Mouse (Mus musculus) CH12.LX (cell line): ENCODE measurements at regions not wholly inside any gene's neighbourhood (a gene's known extent, or its start where the extent isn't known, plus 50 kb on each side); places are given as distances from the start of the nearest gene placed in this dataset.

Experiments
- DNase-seq: peaks from one replicate; pipeline ENCODE4 v3.0.0-alpha.2; 2013; ENCODE audit errors: extremely low read depth
- H3K27ac ChIP-seq: 2 replicates; pipeline ENCODE4 v1.5.1; 2012; ENCODE audit warnings: low read depth, mild to moderate bottlenecking, control low read depth, moderate library complexity; ENCODE audit not compliant: insufficient read depth
- H3K27me3 ChIP-seq: replicated peaks from 2 replicates; pipeline ENCODE3; 2012; ENCODE audit warnings: inconsistent platforms
- H3K36me3 ChIP-seq, 2 experiments: replicated peaks in 1 of 2; 2 replicates each; pipeline versions ENCODE3 to v1.6.1; 2012; ENCODE audit warnings: inconsistent platforms in 1 of 2, low read length in 1 of 2, mild to moderate bottlenecking in 1 of 2, mixed read lengths in 1 of 2, moderate library complexity in 1 of 2; ENCODE audit not compliant: control insufficient read depth in 1 of 2, insufficient read depth in 1 of 2
- H3K4me1 ChIP-seq, 2 experiments: 2 replicates each; pipeline ENCODE4 v1.6.1; 2012; ENCODE audit warnings: inconsistent platforms in 1 of 2, moderate library complexity in 1 of 2; ENCODE audit not compliant: insufficient read depth in 2 of 2, control insufficient read depth in 1 of 2
- H3K4me2 ChIP-seq: 2 replicates; pipeline ENCODE4 v1.6.1; 2012; ENCODE audit warnings: low read depth, mild to moderate bottlenecking, control low read depth; ENCODE audit not compliant: poor library complexity, insufficient read depth, severe bottlenecking
- H3K4me3 ChIP-seq, 3 experiments: fragments of 150-350 bp in 1 of 3; sonication (generic) in 1 of 3; replicated peaks in 1 of 3; 2 replicates each; pipeline versions ENCODE3 to v1.5.1; 2011 to 2012; ENCODE audit warnings: low read depth in 2 of 3, low read length in 2 of 3, mild to moderate bottlenecking in 2 of 3, moderate library complexity in 2 of 3, control low read depth in 1 of 3, improper control_type of control experiment in 1 of 3, inconsistent platforms in 1 of 3, mixed read lengths in 1 of 3; ENCODE audit not compliant: poor library complexity in 1 of 3
- H3K79me2 ChIP-seq: replicated peaks from 2 replicates; pipeline ENCODE4 v1.6.1; 2012; ENCODE audit warnings: mild to moderate bottlenecking, moderate library complexity; ENCODE audit not compliant: control insufficient read depth, poor library complexity, insufficient read depth, severe bottlenecking; ENCODE audit errors: extremely low read depth
- H3K9ac ChIP-seq: 2 replicates; pipeline ENCODE4 v1.6.1; 2012; ENCODE audit warnings: low read depth, mild to moderate bottlenecking, control low read depth, moderate library complexity; ENCODE audit not compliant: insufficient read depth
- H3K9me3 ChIP-seq: replicated peaks from 2 replicates; pipeline ENCODE3; 2012; ENCODE audit warnings: low read length, inconsistent platforms, mixed read lengths
- BHLHE40 ChIP-seq: IDR thresholded peaks from 2 replicates; pipeline ENCODE4 v1.6.1; 2011; ENCODE audit warnings: mild to moderate bottlenecking, low read depth, low read length, improper control_type of control experiment
- CHD1 ChIP-seq: IDR thresholded peaks from 2 replicates; pipeline ENCODE4 v1.6.1; 2012; ENCODE audit warnings: low read depth, low read length, improper control_type of control experiment, inconsistent platforms
- E2F4 ChIP-seq: IDR thresholded peaks from 2 replicates; pipeline ENCODE4 v1.6.1; 2011; ENCODE audit warnings: low read depth, low read length, improper control_type of control experiment; ENCODE audit not compliant: insufficient replicate concordance
- ETS1 ChIP-seq: conservative IDR thresholded peaks from 2 replicates; pipeline ENCODE4 v1.6.1; 2012; ENCODE audit warnings: low read depth, mild to moderate bottlenecking, inconsistent platforms, low read length, improper control_type of control experiment, moderate library complexity
- GABPA ChIP-seq: IDR thresholded peaks from 2 replicates; pipeline ENCODE4 v1.6.1; 2012; ENCODE audit warnings: low read depth, low read length, improper control_type of control experiment, inconsistent platforms; ENCODE audit not compliant: insufficient replicate concordance
- HCFC1 ChIP-seq: IDR thresholded peaks from 2 replicates; pipeline ENCODE4 v1.6.1; 2012; ENCODE audit warnings: low read depth, mild to moderate bottlenecking, inconsistent platforms, low read length, improper control_type of control experiment
- IRF4 ChIP-seq: IDR thresholded peaks from 2 replicates; pipeline ENCODE4 v1.6.1; 2014; ENCODE audit warnings: low read depth, mild to moderate bottlenecking, inconsistent platforms, low read length, improper control_type of control experiment
- JUN ChIP-seq: IDR thresholded peaks from 2 replicates; pipeline ENCODE4 v1.6.1; 2011; ENCODE audit warnings: low read depth, mild to moderate bottlenecking, low read length, improper control_type of control experiment, moderate library complexity; ENCODE audit not compliant: insufficient read depth
- JUND ChIP-seq: conservative IDR thresholded peaks from 2 replicates; pipeline ENCODE4 v1.6.1; 2011; ENCODE audit warnings: low read depth, low read length, improper control_type of control experiment
- KAT2A ChIP-seq: IDR thresholded peaks from 2 replicates; pipeline ENCODE4 v1.6.1; 2012; ENCODE audit warnings: low read length, improper control_type of control experiment, inconsistent platforms; ENCODE audit not compliant: insufficient replicate concordance
- MEF2A ChIP-seq: IDR thresholded peaks from 2 replicates; pipeline ENCODE4 v1.6.1; 2014; ENCODE audit warnings: low read depth, mild to moderate bottlenecking, inconsistent platforms, low read length, improper control_type of control experiment, borderline replicate concordance
- MYC ChIP-seq: IDR thresholded peaks from 2 replicates; pipeline ENCODE4 v1.6.1; 2011; ENCODE audit warnings: low read depth, mild to moderate bottlenecking, improper control_type of control experiment, low read length
- NRF1 ChIP-seq: IDR thresholded peaks from 2 replicates; pipeline ENCODE4 v1.6.1; 2014; ENCODE audit warnings: low read depth, mild to moderate bottlenecking, inconsistent platforms, low read length, improper control_type of control experiment, moderate library complexity
- PAX5 ChIP-seq: IDR thresholded peaks from 2 replicates; pipeline ENCODE4 v1.6.1; 2012; ENCODE audit warnings: low read length, inconsistent platforms, mixed read lengths
- POLR2AphosphoS2 ChIP-seq: IDR thresholded peaks from 2 replicates; pipeline ENCODE4 v1.6.1; 2011; ENCODE audit warnings: low read depth, low read length, improper control_type of control experiment
- RAD21 ChIP-seq: IDR thresholded peaks from 2 replicates; pipeline ENCODE4 v1.6.1; 2011; ENCODE audit warnings: low read depth, mild to moderate bottlenecking, low read length, improper control_type of control experiment, moderate library complexity
- SIN3A ChIP-seq: IDR thresholded peaks from 2 replicates; pipeline ENCODE4 v1.6.1; 2012; ENCODE audit warnings: low read length, improper control_type of control experiment, inconsistent platforms
- SMC3 ChIP-seq: IDR thresholded peaks from 2 replicates; pipeline ENCODE4 v1.6.1; 2011; ENCODE audit warnings: low read depth, low read length, improper control_type of control experiment
- TBP ChIP-seq: conservative IDR thresholded peaks from 2 replicates; pipeline ENCODE4 v1.6.1; 2011; ENCODE audit warnings: low read depth, low read length, improper control_type of control experiment
- TCF12 ChIP-seq: IDR thresholded peaks from 2 replicates; pipeline ENCODE4 v1.6.1; 2014; ENCODE audit warnings: low read depth, mild to moderate bottlenecking, inconsistent platforms, low read length, improper control_type of control experiment
- UBTF ChIP-seq: IDR thresholded peaks from 2 replicates; pipeline ENCODE4 v1.6.1; 2012; ENCODE audit warnings: low read depth, mild to moderate bottlenecking, inconsistent platforms, low read length, improper control_type of control experiment, moderate library complexity
- USF1 ChIP-seq: IDR thresholded peaks from 2 replicates; pipeline ENCODE4 v1.6.1; 2014; ENCODE audit warnings: low read depth, mild to moderate bottlenecking, inconsistent platforms, low read length, improper control_type of control experiment
- ZC3H11A ChIP-seq: IDR thresholded peaks from 2 replicates; pipeline ENCODE4 v1.6.1; 2012; ENCODE audit warnings: low read depth, mild to moderate bottlenecking, inconsistent platforms, low read length, improper control_type of control experiment
- ZKSCAN1 ChIP-seq: IDR thresholded peaks from 2 replicates; pipeline ENCODE4 v1.6.1; 2012; ENCODE audit warnings: low read depth, inconsistent platforms, low read length, improper control_type of control experiment, borderline replicate concordance
- ZMIZ1 ChIP-seq: IDR thresholded peaks from 2 replicates; pipeline ENCODE4 v1.6.1; 2012; ENCODE audit warnings: low read depth, mild to moderate bottlenecking, inconsistent platforms, low read length, improper control_type of control experiment
- ZNF384 ChIP-seq: IDR thresholded peaks from 2 replicates; pipeline ENCODE4 v1.6.1; 2012; ENCODE audit warnings: low read depth, low read length, improper control_type of control experiment, inconsistent platforms
- dilution Hi-C: fragments of 300-500 bp; cut with MboI; formaldehyde crosslinking; loops from 2 replicates; pipeline ENCODE4 v1.14.3; 2020; ENCODE audit warnings: low sequenced_read_pairs; ENCODE audit not compliant: extremely low pct_unique_long_range_greater_than_20kb, extremely low pct_ligation_motif_present
- in situ Hi-C: fragments of 300-500 bp; cut with MboI; formaldehyde crosslinking; loops from 3 replicates; pipeline ENCODE4 v1.14.3; 2019; ENCODE audit warnings: low sequenced_read_pairs, low pct_ligation_motif_present, low pct_unique_long_range_greater_than_20kb, mixed read lengths

DNA sequence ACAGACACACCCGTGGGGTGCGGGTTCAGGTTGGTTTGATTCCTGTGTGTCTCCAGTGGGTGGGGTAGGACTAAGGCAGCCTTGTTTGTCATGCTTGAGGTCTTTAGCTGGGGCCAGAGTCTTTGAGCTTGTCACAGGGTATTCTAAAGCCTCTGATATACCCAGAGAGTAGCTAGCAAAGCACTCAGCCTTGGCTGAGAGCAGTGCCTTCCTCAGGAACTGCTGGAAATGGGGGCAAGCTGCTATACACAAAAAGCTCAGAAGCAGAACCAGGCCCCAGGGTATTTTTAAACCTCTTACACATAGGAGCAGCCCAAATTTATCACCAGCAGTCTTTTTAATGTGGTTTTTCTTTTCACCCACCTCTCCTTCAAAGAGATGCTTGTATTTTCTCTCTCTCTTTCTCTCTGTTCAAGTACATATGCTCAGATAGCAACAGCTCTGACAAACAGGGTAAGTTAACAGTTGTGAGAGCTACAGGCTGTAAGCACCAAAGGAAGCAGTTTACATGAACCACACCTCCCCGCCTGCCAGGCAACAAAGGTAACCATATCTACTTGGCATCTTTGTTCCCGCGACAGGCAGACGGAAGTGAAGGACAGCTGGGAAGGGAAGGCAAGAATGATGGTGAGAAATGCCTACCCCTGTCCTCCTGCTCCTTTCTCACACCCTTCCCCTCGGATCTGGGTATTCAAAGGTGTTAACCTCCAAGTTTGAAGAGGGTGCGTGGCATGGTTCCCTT lies 74.6 kb upstream of the Rasgrp1 start:
- DNase-seq: no peak
- Histone ChIP-seq H3K4me1 (peaks cover 0 to 6% of the 10 kb centered on the region in 2 experiments; a peak in 1 of 4 replicates), H3K4me3 (no peak overlapping the region), H3K9ac (no peak overlapping the region), H3K27ac (no peak overlapping the region; the same call in 1 of the 2 replicates), H3K4me2 (no peak overlapping the region), H3K79me2 (no peaks in the 10 kb centered on the region), H3K36me3 (no peaks in the 10 kb centered on the region), H3K9me3 (no peaks in the 10 kb centered on the region), H3K27me3 (no peaks in the 10 kb centered on the region)
- dilution Hi-C loops (no loop called here), in situ Hi-C loops (no loop called here)
- TF ChIP-seq MEF2A (no peak), ZC3H11A (no peak), SIN3A (no peak), GABPA (no peak), ZMIZ1 (no peak), NRF1 (no peak), CHD1 (no peak), MYC (no peak), UBTF (no peak)

DNA sequence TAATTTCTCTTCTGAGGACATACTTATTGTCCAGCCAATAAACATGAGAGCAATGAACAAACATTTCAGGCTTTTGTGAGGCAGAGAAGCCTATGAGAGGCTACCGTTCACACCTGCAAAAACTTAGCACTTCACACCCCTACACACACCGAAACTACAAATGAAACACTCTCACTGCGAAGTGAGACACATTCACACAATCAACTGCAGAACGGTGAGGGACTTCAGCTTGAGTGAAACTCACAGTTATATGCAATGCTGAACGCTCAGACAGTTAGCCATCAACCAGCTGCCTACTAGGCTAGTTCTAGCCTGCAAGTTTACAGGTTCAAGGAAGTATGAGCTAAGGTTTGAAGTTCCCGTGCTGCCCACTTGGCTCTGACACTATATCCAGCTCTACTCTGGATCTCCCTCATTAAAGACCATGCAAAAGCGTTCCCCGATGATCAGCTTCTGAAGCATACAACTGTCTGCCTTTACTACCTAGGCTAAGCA lies 75.4 kb upstream of the Rasgrp1 start:
- Histone ChIP-seq H3K79me2 (no peaks in the 10 kb centered on the region), H3K9ac (no peak overlapping the region), H3K4me2 (no peak overlapping the region), H3K27me3 (no peaks in the 10 kb centered on the region), H3K27ac (no peak overlapping the region), H3K36me3 (no peaks in the 10 kb centered on the region), H3K4me3 (no peak overlapping the region), H3K9me3 (no peaks in the 10 kb centered on the region), H3K4me1 (peaks cover 0 to 3% of the 10 kb centered on the region in 2 experiments; a peak in 1 of 4 replicates)
- in situ Hi-C loops: no loop called here
- dilution Hi-C loops: no loop called here
- TF ChIP-seq SMC3: no peak
- TF ChIP-seq ZNF384: no peak
- no peak for TF ChIP-seq HCFC1
- TF ChIP-seq ETS1: no peak
- no peak for TF ChIP-seq TCF12
- TF ChIP-seq USF1: no peak
- no peak for TF ChIP-seq TBP
- TF ChIP-seq PAX5: no peak
- no peak for TF ChIP-seq JUN
- no peak for TF ChIP-seq KAT2A
- TF ChIP-seq JUND: no peak
- TF ChIP-seq GABPA: no peak
- TF ChIP-seq E2F4: no peak
- TF ChIP-seq ZMIZ1: no peak
- no peak for TF ChIP-seq POLR2AphosphoS2
- TF ChIP-seq IRF4: no peak
- no peak for TF ChIP-seq BHLHE40
- no peak for TF ChIP-seq ZKSCAN1
- no peak for TF ChIP-seq UBTF
- no peak for TF ChIP-seq RAD21
- no peak for DNase-seq
